Mouse (Mus musculus) testis, adult 2 months (tissue): Measurements from ENCODE around the gene Abhd17a.

Experiments
- CTCF ChIP-seq: fragments of 200-500 bp; IDR thresholded peaks from 2 replicates; pipeline ENCODE4 v1.5.1; 2012; ENCODE audit warnings: low read depth, mild to moderate bottlenecking, inconsistent platforms, low read length, moderate library complexity; ENCODE audit not compliant: control insufficient read depth, insufficient read depth, insufficient replicate concordance
- POLR2A ChIP-seq: fragments of 200-500 bp; IDR thresholded peaks from 2 replicates; pipeline ENCODE4 v1.6.1; 2012; ENCODE audit warnings: low read depth, mild to moderate bottlenecking, inconsistent platforms, low read length, moderate library complexity; ENCODE audit not compliant: control insufficient read depth

GRCm38 (mm10) chr10:80611024-80611423, 20.9 kb upstream of the Abhd17a start:
- TF ChIP-seq CTCF (peak; percentile 59; the same call in 1 of the 2 replicates), POLR2A (no peak)
